Mouse (Mus musculus): ENCODE data around the gene Plekha4.

DNA sequence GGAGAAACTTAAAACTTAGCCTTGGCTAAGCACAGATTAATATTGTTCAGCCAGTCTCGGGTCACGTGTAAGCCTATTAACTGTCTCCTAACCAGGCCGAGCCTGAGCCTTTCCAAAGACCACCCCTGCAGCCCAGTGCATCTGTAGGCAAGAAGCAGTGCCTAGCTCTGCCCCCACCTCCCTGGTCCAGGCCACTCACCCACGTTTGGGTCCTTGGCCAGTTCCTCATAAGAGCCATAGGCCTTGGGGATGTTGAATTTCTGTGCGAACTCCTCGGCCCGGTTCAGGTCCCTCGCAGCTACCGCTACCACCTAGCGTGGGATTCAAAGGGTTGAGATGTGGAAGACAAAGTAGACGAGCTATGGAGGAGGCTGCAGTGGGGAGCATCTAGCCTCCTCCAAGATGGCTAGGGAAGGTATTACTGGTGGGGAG lies 38.3 kb upstream of the Plekha4 start:
- TF ChIP-seq POLR2A (IDR thresholded peaks at IDR 0.05; ENCODE audit: control insufficient read depth, low read depth, low read length) (no peak), CTCF (IDR thresholded peaks at IDR 0.05; ENCODE audit: control insufficient read depth, insufficient read depth, insufficient replicate concordance, low read depth, low read length) (no peak)

Data from testis, adult 2 months (tissue).